Mouse (Mus musculus) ES-E14 (cell line): ENCODE results near the gene Appl2. TPM values are rescaled to one million over a fixed set of nuclear protein-coding genes. Genes with fewer than 3 reads are reported as not detected.

Source experiments
- DNase-seq: peaks from one replicate; pipeline ENCODE4 v3.0.0-alpha.2; 2013; ENCODE audit warnings: low read depth, low spot score
- H3K27ac ChIP-seq: 2 replicates; pipeline ENCODE4 v1.5.1; 2012; ENCODE audit warnings: low read depth, mild to moderate bottlenecking, low read length, moderate library complexity, mixed read lengths; ENCODE audit not compliant: poor library complexity, insufficient read depth, severe bottlenecking
- H3K36me3 ChIP-seq: 2 replicates; pipeline ENCODE4 v1.6.1; 2012; ENCODE audit warnings: mild to moderate bottlenecking, low read length, moderate library complexity, mixed read lengths; ENCODE audit not compliant: control insufficient read depth, poor library complexity, insufficient read depth, severe bottlenecking
- H3K4me1 ChIP-seq, 2 experiments: fragments of 150-350 bp in 1 of 2; sonication (generic) in 1 of 2; 2 replicates each; pipeline ENCODE4 v1.6.1; 2012; ENCODE audit warnings: low read length in 2 of 2, mild to moderate bottlenecking in 1 of 2, mixed read lengths in 1 of 2; ENCODE audit not compliant: control insufficient read depth in 2 of 2, insufficient read depth in 2 of 2, poor library complexity in 1 of 2
- H3K4me3 ChIP-seq, 2 experiments: fragments of 150-350 bp in 1 of 2; sonication (generic) in 1 of 2; 2 replicates each; pipeline ENCODE4 v1.5.1; 2012; ENCODE audit warnings: low read length in 2 of 2, low read depth in 1 of 2, mild to moderate bottlenecking in 1 of 2, mixed read lengths in 1 of 2; ENCODE audit not compliant: insufficient read depth in 1 of 2, poor library complexity in 1 of 2, severe bottlenecking in 1 of 2
- H3K9ac ChIP-seq: 2 replicates; pipeline ENCODE4 v1.6.1; 2012; ENCODE audit warnings: low read depth, mild to moderate bottlenecking, low read length, mixed read lengths; ENCODE audit not compliant: poor library complexity, insufficient read depth, severe bottlenecking
- H3K9me3 ChIP-seq: fragments of 150-350 bp; sonication (generic); 2 replicates; pipeline ENCODE4 v1.6.1; 2012; ENCODE audit warnings: low read depth, mild to moderate bottlenecking, low read length; ENCODE audit not compliant: control insufficient read depth, insufficient read depth
- CHD2 ChIP-seq: IDR thresholded peaks from 2 replicates; pipeline ENCODE4 v1.6.1; 2014; ENCODE audit warnings: mild to moderate bottlenecking, low read depth, low read length, inconsistent platforms
- HCFC1 ChIP-seq: IDR thresholded peaks from 2 replicates; pipeline ENCODE4 v1.6.1; 2012; ENCODE audit warnings: low read length, inconsistent platforms, borderline replicate concordance; ENCODE audit not compliant: insufficient read depth
- MAFK ChIP-seq: IDR thresholded peaks from 2 replicates; pipeline ENCODE4 v1.6.1; 2014; ENCODE audit warnings: mild to moderate bottlenecking, low read depth, low read length, inconsistent platforms; ENCODE audit not compliant: insufficient read depth
- ZC3H11A ChIP-seq: IDR thresholded peaks from 2 replicates; pipeline ENCODE4 v1.6.1; 2012; ENCODE audit warnings: low read depth, mild to moderate bottlenecking, inconsistent platforms, low read length, borderline replicate concordance
- ZNF384 ChIP-seq: IDR thresholded peaks from 2 replicates; pipeline ENCODE4 v1.6.1; 2012; ENCODE audit warnings: low read depth, low read length, inconsistent platforms
- in situ Hi-C, 2 experiments: fragments of 600-800 bp; cut with MboI; formaldehyde crosslinking; loops; one replicate each; pipeline ENCODE4 v1.15.1; 2025; ENCODE audit warnings: low sequenced_read_pairs in 2 of 2, inconsistent platforms in 1 of 2; ENCODE audit not compliant: unreplicated experiment in 2 of 2
- total RNA-seq: library from RNA; depleted of rRNA; stranded (reverse); fragments of 300-350 nt; gene quantifications from 2 replicates; pipeline ENCODE4 v1.2.3, GENCODE M21; 2012

Gene Appl2
- total RNA-seq, 1 experiment = 13.9 TPM

GRCm38 (mm10) chr10:83649037-83649436, 499 bp upstream of the Appl2 start:
- no peak overlapping the region for H3K27ac ChIP-seq
- in situ Hi-C loops = no loop called here
- H3K4me1 ChIP-seq = peaks cover 4% of the 10 kb centered on the region in 2 experiments; a peak in 1 of 4 replicates
- H3K9ac ChIP-seq = no peak overlapping the region; the same call in 1 of the 2 replicates
- TF ChIP-seq ZC3H11A (no peak), MAFK (no peak), CHD2 (no peak), HCFC1 (no peak), ZNF384 (no peak)
- H3K36me3 ChIP-seq = no peaks in the 10 kb centered on the region
- no peaks in the 10 kb centered on the region for H3K9me3 ChIP-seq
- H3K4me3 ChIP-seq = peak overlapping the region; percentile 95 to 97
- no peak for DNase-seq

GRCm38 (mm10) chr10:83646351-83646885, 2.1 kb downstream of the Appl2 start:
- Histone ChIP-seq H3K4me3 (no peak overlapping the region), H3K4me1 (peaks cover 4% of the 10 kb centered on the region in 2 experiments; a peak in 1 of 4 replicates), H3K9me3 (no peaks in the 10 kb centered on the region), H3K9ac (no peak overlapping the region), H3K27ac (no peak overlapping the region), H3K36me3 (no peaks in the 10 kb centered on the region)
- DNase-seq = no peak
- no peak for TF ChIP-seq HCFC1
- no peak for TF ChIP-seq MAFK
- no peak for TF ChIP-seq CHD2
- in situ Hi-C loops = no loop called here

DNA sequence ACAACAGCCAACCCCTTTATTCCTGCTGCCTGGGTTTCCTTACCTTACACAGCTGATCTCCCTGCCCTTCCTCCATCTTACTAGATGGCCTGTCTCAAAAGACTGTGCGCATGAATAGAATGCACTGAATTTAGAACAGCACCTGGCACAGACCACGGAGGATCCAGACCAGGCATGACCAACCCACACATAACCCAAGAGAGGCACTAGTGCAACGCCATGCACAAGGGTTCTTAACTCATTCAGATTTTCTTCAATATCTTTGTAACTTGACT, 2.9 kb downstream of the Appl2 start:
- H3K36me3 ChIP-seq = no peaks in the 10 kb centered on the region; the same call in 1 of the 2 replicates
- peaks cover 4% of the 10 kb centered on the region in 2 experiments; a peak in 1 of 4 replicates for H3K4me1 ChIP-seq
- in situ Hi-C loops = no loop called here
- TF ChIP-seq MAFK = no peak
- no peak for TF ChIP-seq CHD2
- no peak for TF ChIP-seq HCFC1
- TF ChIP-seq ZNF384 = no peak
- TF ChIP-seq ZC3H11A = no peak
- no peaks in the 10 kb centered on the region for H3K9me3 ChIP-seq
- no peak overlapping the region for H3K4me3 ChIP-seq
- H3K9ac ChIP-seq = no peak overlapping the region
- no peak overlapping the region for H3K27ac ChIP-seq
- no peak for DNase-seq

GRCm38 (mm10) chr10:83644865-83645715, 3.4 kb downstream of the Appl2 start:
- in situ Hi-C loops = no loop called here

GRCm38 (mm10) chr10:83644167-83644566, 4.4 kb downstream of the Appl2 start:
- Histone ChIP-seq H3K27ac (no peak overlapping the region), H3K36me3 (no peaks in the 10 kb centered on the region; the same call in 1 of the 2 replicates), H3K4me1 (peaks cover 2 to 4% of the 10 kb centered on the region in 2 experiments; a peak in 1 of 4 replicates), H3K9me3 (no peaks in the 10 kb centered on the region), H3K4me3 (no peak overlapping the region), H3K9ac (no peak overlapping the region)
- in situ Hi-C loops = no loop called here
- DNase-seq = no peak
- TF ChIP-seq MAFK (no peak), ZC3H11A (no peak), HCFC1 (no peak), ZNF384 (no peak), CHD2 (no peak)

More at GRCm38 (mm10) chr10:83644865-83645715, 3.4 kb downstream of the Appl2 start:
- H3K4me3 ChIP-seq = no peak overlapping the region
- no peak overlapping the region for H3K9ac ChIP-seq
- H3K4me1 ChIP-seq = peaks cover 4% of the 10 kb centered on the region in 2 experiments; a peak in 1 of 4 replicates
- H3K9me3 ChIP-seq = no peaks in the 10 kb centered on the region
- no peak for DNase-seq
- TF ChIP-seq ZNF384 = no peak
- H3K27ac ChIP-seq = no peak overlapping the region
- H3K36me3 ChIP-seq = no peaks in the 10 kb centered on the region; the same call in 1 of the 2 replicates
